Mouse (Mus musculus): Measurements from ENCODE around the gene Morf4l1.

The Morf4l1 gene

GRCm38 (mm10) chr9:90114567-90115307 lies at the start of gene Morf4l1:
Gene Morf4l1, minus strand, starts transcription at chr9:90114774.
- peak; percentile 97 to 99 for DNase-seq

- DNase-seq, result peak; percentile 80 to 83
Measured at GRCm38 (mm10) chr9:90163749-90164095, 49.1 kb upstream of the Morf4l1 start.

DNA sequence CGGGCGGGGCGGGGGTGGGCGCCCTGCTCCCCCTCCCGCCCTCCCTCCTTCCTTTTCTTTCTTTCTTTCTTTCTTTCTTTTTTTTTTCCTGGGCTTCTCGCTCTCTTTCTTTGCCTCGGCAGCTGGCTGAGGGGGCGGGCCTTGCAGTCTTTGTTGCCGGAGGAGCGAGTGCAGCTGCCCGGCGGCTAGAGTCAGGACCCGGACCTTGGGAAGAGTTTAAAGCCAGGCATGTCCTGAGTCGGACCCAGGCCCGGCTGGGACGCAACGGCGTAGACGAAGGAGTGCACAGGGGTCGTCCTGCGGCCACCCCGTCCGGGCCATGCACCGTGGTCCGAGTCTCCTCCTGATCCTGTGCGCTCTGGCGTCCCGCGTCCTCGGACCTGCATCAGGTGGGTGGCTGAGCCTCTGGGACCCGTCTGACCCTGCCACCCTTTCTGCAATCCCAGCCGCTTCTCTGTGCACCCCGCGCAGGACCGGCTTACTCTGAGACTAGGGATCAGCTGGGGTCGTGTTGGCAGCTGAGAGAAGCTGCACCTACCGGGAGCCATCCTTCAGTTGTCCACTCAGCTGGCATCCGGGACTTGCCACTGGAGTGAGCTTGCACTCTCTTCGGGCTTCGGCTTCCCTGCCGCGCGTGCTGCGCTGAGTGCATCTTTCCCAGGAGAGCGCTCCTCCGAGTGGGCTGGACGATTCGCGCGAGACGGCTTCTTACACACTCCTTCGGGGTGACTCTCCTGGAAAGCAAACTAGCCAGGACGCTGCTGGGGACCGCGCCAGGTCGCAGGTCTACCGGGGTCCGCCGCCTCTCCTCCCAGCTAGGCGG lies 48.6 kb upstream of the Morf4l1 start, which contains the start of gene Adamts7:
TSS of gene Adamts7 (plus strand) at position 144 of the 823 bp plus-strand sequence.
- peak; percentile 78 to 86 for DNase-seq

DNA sequence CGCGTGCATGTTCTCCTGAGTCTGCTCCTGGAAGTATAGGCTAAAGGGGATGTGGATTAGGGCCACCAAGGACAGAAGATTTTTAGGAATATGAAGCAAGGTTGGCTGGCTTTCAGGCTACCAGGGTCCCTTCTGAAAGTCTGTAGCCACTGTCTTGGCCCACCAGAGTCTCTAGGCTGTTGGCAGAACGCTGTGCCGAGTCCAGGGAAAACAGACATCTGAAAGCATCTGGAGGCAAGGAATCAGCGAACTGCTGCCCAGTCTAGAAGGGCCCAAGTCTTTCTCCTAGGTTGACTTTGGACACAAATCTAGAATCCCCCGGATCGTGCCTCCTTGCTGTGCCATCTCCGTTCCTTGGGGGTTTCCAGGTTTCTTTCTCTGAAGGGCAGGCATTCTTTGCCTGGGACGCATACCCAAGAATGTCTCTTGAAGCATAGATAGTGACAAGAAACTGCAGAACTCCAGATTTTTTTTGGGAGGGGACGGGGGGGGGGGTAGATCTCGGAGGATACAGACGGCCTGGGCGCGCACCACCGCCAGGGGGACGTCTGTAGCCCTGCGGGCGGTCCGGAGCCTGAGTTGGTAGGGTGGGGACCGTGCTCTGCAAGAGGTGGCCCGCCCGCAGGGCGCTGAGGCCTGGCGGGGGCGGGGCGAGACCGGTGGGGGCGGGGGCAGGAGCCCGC lies 47.8 kb upstream of the Morf4l1 start:
- peak; percentile 84 to 91 for DNase-seq

GRCm38 (mm10) chr9:90146869-90147268 lies 32.3 kb upstream of the Morf4l1 start:
- no peak for DNase-seq

- peak; percentile 52 to 57 for DNase-seq
Measured at GRCm38 (mm10) chr9:90145788-90146187, 31.2 kb upstream of the Morf4l1 start.

DNA sequence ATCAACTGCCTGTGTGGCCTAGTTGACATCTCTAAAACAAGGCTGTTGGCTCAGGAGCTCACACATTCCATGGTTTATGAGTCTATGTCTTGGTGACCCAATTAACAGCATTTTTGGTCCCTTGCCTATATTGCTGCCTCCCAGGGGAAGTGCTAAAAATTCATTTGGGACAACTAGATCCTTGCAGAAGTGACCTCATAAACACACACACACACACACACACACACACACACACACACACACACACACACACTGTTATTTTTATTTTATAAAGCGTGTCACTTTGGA lies 22.0 kb upstream of the Morf4l1 start:
- DNase-seq, result peak; percentile 57 to 66

- peak in 1 of 2 experiments; percentile 27 for DNase-seq
Measured at GRCm38 (mm10) chr9:90135963-90136677, 21.5 kb upstream of the Morf4l1 start.

DNA sequence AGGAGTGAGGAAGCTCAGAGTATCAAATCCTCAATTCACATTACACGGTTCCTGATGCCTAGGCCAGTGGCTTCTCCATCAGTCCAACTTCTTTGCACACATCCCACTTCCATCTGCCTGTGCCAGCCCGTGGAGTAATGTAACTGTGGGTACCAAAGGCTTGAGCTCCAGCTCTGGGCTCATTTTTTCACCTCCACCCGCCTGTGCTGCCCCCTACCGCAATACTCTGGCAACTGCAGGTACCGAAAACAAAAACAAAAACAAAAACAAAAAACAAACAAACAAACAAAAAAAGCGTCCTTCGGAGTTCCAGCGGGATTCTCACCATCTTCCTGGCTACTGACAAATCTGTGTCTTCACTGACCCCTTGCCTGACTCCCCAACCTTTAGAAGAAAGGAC lies 20.9 kb upstream of the Morf4l1 start:
- no peak for DNase-seq

GRCm38 (mm10) chr9:90133562-90134355 lies 19.2 kb upstream of the Morf4l1 start:
- DNase-seq, result no peak

DNA sequence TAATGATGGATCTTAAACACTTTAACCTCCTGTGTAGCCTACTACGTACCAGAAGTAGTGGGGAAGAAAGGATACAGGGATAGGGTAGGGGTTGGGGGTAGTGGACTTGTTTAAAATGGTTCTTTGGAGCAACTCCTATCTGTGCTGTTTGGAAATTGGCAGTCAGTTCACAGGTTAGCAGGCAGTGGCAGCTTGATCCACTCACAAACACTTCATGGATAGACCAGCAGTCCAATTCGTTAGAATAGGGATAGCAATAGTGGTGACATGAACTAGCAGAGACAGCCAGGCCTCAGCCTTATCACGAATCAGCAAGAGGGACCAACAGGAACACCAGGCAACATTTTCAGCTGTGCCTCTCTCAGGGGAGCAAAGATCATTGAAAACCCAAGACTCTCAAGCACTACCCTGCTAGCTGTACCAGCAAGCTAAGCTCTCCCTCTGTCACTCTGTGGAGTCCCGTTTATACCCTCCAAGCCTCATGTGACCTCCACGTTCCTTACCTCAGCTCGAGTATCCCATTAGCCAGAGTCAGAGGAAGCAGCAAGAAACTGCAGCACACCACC lies 14.1 kb upstream of the Morf4l1 start:
- no peak for DNase-seq

GRCm38 (mm10) chr9:90127146-90127545 lies 12.6 kb upstream of the Morf4l1 start:
- no peak for DNase-seq

DNA sequence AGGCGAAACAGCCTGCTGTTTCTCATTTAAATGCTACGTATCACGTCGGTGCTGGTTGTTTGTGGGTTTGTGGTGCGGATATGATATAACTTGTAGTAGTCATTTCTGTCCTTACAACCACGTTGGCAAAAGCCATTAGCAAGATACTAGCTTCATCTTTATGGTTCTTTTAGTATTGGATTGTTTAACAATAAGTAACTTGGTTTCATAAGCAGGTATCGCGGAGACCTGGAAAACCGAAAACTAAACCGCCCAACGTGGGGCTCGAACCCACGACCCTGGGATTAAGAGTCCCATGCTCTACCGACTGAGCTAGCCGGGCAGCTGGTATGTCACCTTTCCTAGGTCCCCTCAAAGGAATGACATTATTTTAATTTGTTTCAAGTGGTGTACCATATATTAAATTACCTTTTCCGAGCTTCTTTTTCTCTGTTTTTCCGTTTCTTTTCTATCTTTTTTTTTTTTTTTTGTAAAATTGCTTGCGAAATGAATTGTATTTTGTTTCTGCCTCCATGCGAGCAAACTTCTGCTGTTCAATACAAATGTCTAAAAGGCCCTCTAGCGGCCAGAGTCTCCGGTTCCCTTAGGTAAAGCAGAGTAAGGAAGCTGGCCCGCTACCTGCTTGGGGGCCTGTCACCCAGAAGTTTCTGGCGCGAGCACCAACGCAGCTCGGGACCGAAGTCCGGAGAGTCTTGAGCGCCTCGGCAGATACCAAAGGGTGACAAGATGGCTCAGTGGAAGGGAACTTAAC lies 11.9 kb upstream of the Morf4l1 start:
- peak; percentile 82 to 88 for DNase-seq

- no peak for DNase-seq
Measured at GRCm38 (mm10) chr9:90125416-90126099, 11.0 kb upstream of the Morf4l1 start.

DNA sequence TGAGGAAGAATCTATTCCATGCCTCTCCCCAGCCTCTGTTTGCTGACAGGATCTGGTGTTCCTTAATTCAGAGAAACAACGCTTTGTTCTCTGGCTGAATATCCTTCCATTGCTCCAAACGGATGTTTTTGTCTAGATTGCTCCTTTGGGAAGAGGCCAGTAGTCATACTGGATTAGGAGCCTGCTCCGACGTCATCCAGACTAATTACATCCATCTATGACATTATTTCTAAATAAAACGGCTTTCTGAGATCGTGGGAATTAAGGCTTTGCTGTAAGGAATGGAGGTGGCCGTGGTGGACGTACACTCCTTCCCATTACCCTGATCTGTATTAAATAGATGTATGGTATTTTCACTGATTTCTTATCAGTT lies 10.3 kb upstream of the Morf4l1 start:
- peak in 1 of 2 experiments; percentile 14 for DNase-seq

DNA sequence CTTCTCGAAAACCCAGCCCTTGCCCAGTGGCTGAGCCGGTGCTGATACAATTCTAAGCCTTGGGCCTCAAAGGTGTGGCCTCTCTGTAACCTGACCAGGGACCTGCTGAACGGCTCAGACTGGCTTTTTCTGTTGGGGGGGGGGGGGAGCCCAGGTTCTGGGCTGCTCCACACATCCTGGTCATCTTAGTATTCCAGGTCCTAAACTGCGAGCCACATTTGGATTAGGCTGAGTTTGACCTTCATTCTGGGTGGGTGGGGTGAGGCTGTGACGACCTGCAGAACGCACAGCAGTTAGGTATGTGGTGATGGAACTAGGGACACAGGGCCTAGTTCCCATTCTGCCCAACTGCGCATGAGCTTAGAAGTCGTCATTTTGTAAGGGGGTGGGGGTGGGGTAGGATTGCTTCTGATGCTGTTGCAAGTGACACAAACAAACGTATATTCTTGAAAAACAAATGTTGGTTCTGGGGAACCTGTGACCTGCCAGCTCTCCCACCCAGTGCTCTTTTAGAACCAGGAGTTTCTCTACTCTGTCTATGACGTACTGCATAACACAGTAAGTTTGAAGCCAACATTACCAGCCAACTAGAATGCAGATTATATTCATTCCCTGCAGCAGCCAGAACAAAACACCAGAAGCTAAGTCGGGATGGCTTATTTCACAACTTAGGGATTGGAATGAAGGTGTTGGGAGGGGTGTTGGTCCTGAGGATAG lies 9.7 kb upstream of the Morf4l1 start:
- DNase-seq, result no peak

DNA sequence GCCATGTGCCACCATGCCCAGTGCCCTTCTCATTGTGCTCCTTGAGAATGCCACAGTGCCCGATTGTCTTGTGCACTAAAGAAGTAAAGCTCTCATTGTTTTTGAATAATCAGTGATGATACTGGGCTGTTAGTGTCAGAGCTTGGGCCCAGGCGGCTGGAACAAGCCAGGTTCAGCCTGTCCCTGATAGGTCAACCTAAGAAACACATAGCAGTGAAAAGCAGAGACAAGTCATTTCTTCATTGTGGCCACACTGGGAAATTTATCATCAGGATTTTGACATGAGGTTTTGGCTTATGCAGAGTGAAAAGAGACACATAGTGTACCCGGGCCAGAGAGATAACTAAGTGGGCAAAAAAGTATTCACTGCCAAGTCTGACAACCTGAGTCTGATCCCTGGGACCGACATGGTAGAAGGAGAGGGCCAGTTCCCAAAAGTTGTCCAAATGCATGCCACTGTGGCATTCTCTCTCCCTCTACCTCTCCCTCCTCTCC lies 7.7 kb upstream of the Morf4l1 start:
- no peak for DNase-seq

GRCm38 (mm10) chr9:90117234-90117633 lies 2.7 kb upstream of the Morf4l1 start:
- no peak for DNase-seq

DNA sequence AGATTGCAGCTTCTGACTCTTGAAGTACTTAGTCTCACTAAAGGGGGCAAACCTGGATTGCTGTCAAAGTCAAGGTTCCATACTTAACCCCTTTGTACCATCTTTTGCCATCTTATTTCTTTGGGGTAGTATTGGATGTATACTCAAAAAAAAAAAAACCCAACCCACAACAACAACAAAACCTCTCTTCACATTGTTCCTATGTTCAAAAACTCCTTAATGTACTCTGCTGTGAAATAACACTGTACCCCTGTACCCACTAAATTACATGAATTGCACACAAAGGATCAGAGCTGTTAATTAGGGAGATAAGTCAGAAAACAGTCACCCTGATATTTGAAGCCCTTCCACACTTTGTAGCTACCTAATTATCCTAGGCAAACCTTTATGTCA lies 730 bp upstream of the Morf4l1 start:
- no peak for DNase-seq

Measured in kidney, postnatal 4 days (tissue).